Mouse (Mus musculus) embryo, embryonic 11.5 days (tissue): ENCODE measurements around the gene Defb9.
"Not testable (repeated sequence)": the region's sequence is repeated elsewhere in the genome, so short reads cannot be mapped to it uniquely, and the experiment has no call there.

Source experiments
- DNase-seq: peaks from one replicate; pipeline ENCODE4 v3.0.0-alpha.2; 2012; ENCODE audit warnings: low read depth, low spot score

The Defb9 gene

DNA sequence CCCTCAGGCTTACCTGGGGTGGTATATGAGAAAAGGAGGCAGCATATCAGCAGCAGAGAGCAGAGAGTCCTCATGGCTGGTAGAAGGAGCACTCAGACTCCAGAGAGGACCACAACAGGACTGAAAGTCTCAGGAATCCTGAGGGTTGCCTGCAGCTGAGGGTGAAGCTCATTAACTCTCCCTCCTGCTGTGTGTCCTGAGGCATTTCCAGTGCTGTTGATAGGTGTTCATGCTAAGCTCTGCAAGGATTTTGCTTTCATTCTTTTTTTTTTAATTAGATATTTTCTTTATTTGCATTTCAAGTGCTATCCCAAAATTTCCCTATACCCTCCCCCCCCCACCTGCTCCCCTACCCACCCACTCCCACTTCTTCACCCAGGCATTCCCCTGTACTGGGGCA lies at the start of gene Defb9:
Defb9 (minus strand) TSS at position 101 of the 400 bp plus-strand sequence.
- DNase-seq: not testable (repeated sequence)

DNA sequence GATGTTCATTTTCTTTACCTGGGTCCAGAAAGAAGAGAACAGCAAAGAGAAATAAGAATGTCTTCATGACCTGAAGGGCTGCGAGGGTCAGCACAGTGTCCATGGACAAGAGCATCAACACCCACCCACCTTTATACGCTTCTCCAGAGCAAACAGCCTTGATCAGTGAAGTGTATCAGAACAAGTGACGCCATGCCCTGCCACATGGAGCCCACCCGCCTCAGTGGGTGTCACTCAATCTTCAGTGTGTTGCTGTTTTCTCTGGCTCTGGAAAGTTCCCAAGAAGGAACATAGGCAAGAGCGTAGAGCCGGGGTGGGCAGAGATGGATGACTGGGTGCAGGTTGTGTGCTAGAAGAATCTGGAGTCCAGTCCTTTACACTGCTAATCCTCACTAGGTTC lies 47.4 kb upstream of the Defb9 start, which contains the start of gene Defb15:
Defb15 (minus strand) TSS at position 101 of the 400 bp plus-strand sequence.
- DNase-seq: no peak

DNA sequence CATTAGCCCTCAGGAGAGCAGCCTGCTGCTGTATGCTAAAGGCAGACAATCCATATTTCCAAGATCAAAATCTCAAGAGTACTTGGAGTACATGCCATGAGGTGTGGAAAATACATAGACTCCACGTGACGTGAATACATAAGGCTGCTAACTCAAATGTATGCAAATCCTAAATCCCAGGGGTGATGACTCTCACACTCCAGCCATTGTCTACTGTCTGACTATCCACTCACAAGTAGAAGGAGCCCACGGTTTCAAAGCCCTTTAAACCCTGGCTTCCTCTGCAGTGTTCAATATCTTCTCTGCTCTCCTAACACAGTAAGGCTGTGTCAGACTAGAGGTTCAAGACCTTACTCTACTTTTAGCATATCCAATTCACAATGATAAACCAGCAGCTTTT lies 45.5 kb upstream of the Defb9 start:
- DNase-seq: not testable (repeated sequence)

DNA sequence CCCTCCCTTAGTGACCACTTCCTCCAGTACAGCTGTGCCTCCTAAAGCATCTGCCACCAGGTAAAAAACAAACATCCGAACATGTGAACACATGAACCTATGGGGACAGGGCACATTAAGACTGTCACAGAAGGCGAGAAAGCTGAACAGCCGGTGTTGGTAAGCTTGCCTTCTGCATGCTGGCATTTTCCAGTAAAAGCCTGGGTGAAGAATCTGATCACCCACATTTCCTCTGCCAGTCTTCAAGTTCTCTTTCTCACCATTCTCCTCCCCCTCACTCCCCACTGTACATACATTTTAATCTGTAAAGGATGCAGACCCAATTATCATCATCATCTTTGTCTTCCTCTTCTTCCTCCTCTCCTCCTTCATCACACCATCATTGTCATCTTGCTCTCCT lies 30.4 kb upstream of the Defb9 start:
- no peak for DNase-seq

DNA sequence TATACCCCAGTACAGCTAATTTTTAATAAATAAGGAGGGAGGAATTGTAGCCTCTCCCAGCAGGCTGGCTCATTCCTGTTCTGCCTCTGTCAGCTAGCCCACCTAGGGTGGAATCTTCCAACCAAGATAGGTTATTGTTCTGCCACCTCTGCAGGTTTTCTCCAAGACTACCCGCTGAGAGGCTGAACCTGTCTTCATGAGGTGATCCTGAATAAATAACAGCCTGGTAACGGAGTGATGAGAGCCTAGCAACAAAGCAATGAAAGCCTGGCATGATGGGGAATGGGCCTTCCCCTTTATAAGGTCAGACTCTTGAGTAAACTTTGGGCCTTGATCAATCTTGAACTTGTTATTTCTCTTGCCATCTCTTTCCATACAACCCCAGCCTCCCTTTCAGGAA lies 27.3 kb upstream of the Defb9 start:
- no peak for DNase-seq

DNA sequence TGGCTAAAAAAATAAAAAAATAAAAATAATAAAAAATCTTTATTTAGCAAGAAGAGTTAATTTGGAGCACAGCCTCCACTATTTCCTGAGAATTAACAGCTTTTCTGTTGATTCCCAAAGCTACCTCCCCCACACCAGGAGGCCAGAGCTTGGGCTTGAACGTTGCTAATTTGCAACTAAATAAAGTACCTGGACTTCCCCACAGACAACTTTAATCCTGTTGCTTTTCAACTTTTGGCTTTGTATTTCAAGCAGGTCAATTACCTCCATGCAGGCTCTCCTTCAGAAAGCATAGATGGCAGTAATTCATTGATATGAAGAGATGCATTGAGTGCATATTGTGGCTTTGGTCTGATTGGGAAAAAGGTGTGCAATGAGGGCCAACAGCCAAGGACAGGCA lies 26.7 kb upstream of the Defb9 start:
- no peak for DNase-seq

DNA sequence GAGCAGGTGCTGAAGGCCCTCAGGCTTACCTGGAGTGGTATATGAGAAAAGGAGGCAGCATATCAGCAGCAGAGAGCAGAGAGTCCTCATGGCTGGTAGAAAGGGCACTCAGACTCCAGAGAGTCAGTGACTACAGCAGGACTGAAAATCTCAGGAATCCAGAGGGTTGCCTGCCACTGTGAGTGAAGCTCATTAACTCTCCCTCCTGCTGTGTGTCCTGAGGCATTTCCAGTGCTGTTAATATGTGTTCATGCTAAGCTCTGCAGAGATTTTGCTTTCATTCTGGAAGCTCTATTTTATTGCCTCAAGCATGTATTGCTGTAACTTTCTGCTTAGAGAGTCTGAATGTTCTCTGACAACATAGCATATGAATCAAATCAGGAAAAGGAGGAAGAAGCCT lies 21.1 kb upstream of the Defb9 start, which contains the start of gene Defb11:
Defb11 (minus strand) TSS at position 123 of the 400 bp plus-strand sequence.
- not testable (repeated sequence) for DNase-seq

DNA sequence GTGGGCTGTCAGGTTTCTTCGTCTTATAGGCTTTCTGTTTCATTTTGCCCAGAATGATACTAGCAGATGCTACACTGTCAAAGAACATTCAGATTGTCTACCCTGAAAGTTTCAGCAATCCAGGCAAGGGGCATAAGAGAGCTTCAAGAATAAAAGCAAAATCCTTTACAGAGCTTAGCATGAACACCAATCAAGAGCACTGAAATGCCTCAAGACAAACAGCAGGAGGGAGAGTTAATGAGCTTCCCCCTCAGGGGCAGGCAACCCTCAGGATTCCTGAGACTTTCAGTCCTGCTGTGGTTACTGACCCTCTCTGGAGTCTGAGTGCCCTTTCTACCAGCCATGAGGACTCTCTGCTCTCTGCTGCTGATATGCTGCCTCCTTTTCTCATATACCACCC lies 26.6 kb downstream of the Defb9 start, which contains the start of gene Defb10:
Defb10 (plus strand) TSS at position 316 of the 400 bp plus-strand sequence.
- not testable (repeated sequence) for DNase-seq
